Mouse (Mus musculus) hindbrain, embryonic 12.5 days (tissue): ENCODE measurements around the gene Taok3. TPM values are rescaled to one million over a fixed set of nuclear protein-coding genes. Genes with fewer than 3 reads are reported as not detected.

Experiments used
- ATAC-seq: fragments of 200-750 bp; cut with Nextera tagmentation; 2 replicates; pipeline ENCODE4 v1.8.0; 2017; ENCODE audit warnings: moderate TSS enrichment; ENCODE audit not compliant: low FRiP score
- H3K27ac ChIP-seq: fragments of 300-500 bp; sonication (generic); 2 replicates; pipeline ENCODE4 v1.5.1; 2016; ENCODE audit warnings: mild to moderate bottlenecking
- H3K27me3 ChIP-seq: fragments of 300-500 bp; sonication (generic); 2 replicates; pipeline ENCODE4 v1.6.1; 2016; ENCODE audit warnings: mild to moderate bottlenecking
- H3K36me3 ChIP-seq: fragments of 300-500 bp; sonication (generic); 2 replicates; pipeline ENCODE4 v1.6.1; 2016; ENCODE audit warnings: mild to moderate bottlenecking
- H3K4me1 ChIP-seq: fragments of 300-500 bp; sonication (generic); 2 replicates; pipeline ENCODE4 v1.6.1; 2016
- H3K4me2 ChIP-seq: fragments of 300-500 bp; sonication (generic); replicated peaks from 2 replicates; pipeline ENCODE4 v1.6.1; 2016; ENCODE audit warnings: mild to moderate bottlenecking
- H3K4me3 ChIP-seq: fragments of 300-500 bp; sonication (generic); 2 replicates; pipeline ENCODE4 v1.5.1; 2016; ENCODE audit warnings: mild to moderate bottlenecking
- H3K9ac ChIP-seq: fragments of 300-500 bp; sonication (generic); 2 replicates; pipeline ENCODE4 v1.6.1; 2016; ENCODE audit warnings: mild to moderate bottlenecking, moderate library complexity
- H3K9me3 ChIP-seq: fragments of 300-500 bp; sonication (generic); replicated peaks from 2 replicates; pipeline ENCODE4 v1.6.1; 2016; ENCODE audit warnings: mild to moderate bottlenecking
- WGBS: fragments of 180-500 bp; shearing (Covaris S2); methylation state at CpG from one replicate; pipeline ENCODE4 v1.1.7; 2016; 5-methylcytosine and 5-hydroxymethylcytosine counted together
- polyA plus RNA-seq: library from polyadenylated mRNA; unstranded; fragments of >200 nt; fragmentation: Nextera tagmentation; extraction: Ambion mirVana; gene quantifications from 2 replicates; pipeline ENCODE4 v1.2.1, GENCODE M21; 2016

Gene Taok3
- polyA plus RNA-seq, 1 experiment from 2014 or later: 30.6 TPM

GRCm38 (mm10) chr5:117174057-117174456 lies 54.1 kb downstream of the Taok3 start:
- 95% methylated on average over 7 of the region's 7 CpGs for WGBS
- H3K27ac ChIP-seq: no peak overlapping the region

DNA sequence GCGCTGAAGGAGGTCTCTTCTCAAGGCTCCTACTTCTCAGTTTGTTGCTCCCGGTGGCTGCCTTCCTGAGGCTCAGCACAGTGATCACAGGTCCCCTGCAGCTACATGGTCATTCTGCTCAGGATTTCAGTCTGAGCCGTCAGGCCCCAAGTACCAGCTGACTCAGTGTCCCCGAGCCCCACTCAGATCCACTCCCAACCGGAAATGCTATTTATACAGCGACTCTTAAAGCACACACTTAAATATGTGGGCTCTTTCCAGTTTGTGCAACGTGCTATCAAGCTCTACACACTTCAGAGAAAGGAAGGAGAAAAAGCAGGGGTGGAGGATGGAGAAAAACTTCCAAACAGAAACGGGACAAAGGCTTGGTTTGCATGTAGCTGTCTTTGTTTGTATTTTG lies 56.0 kb downstream of the Taok3 start:
- Histone ChIP-seq H3K9ac (no peak overlapping the region), H3K27me3 (no peaks in the 10 kb centered on the region), H3K9me3 (no peaks in the 10 kb centered on the region), H3K4me3 (no peak overlapping the region), H3K4me1 (peaks cover 8% of the 10 kb centered on the region; the same call in 1 of the 2 replicates), H3K27ac (no peak overlapping the region), H3K4me2 (no peak overlapping the region), H3K36me3 (no peaks in the 10 kb centered on the region)
- 74% methylated on average over 8 of the region's 8 CpGs for WGBS
- ATAC-seq: no peak

More at GRCm38 (mm10) chr5:117174057-117174456, 54.1 kb downstream of the Taok3 start:
- peaks cover 8% of the 10 kb centered on the region; the same call in 1 of the 2 replicates for H3K4me1 ChIP-seq
- H3K9ac ChIP-seq: no peak overlapping the region
- no peak overlapping the region for H3K4me2 ChIP-seq
- no peak for ATAC-seq
- H3K4me3 ChIP-seq: no peak overlapping the region
- H3K27me3 ChIP-seq: no peaks in the 10 kb centered on the region
- H3K36me3 ChIP-seq: no peaks in the 10 kb centered on the region
- no peaks in the 10 kb centered on the region for H3K9me3 ChIP-seq

DNA sequence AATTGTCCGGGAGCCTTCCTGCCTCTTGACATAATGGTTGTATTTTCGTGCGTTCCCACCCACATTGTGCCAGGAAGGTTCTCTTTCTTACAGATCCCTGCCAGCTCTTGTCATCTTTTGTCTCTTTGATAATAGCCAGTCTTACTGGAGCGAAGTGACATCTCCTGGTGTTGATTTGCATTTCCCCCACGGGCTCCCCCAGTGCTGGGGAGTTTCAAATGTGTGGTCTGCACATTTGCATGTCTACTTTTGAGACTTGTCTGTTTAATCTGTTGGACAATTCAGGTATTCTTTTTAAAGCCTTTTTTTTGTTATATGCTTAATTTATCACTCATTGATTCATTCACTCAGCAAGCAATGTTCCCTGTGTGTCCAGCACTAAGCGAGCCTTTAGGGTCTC lies 58.1 kb downstream of the Taok3 start:
- no peak overlapping the region for H3K9ac ChIP-seq
- H3K4me3 ChIP-seq: no peak overlapping the region
- ATAC-seq: no peak
- no peak overlapping the region for H3K4me2 ChIP-seq
- no peaks in the 10 kb centered on the region for H3K27me3 ChIP-seq
- 30% methylated on average over 6 of the region's 6 CpGs for WGBS
- no peak overlapping the region for H3K27ac ChIP-seq
- H3K36me3 ChIP-seq: no peaks in the 10 kb centered on the region
- no peaks in the 10 kb centered on the region for H3K9me3 ChIP-seq
- H3K4me1 ChIP-seq: peaks cover 8% of the 10 kb centered on the region; the same call in 1 of the 2 replicates

- no peak overlapping the region for H3K4me2 ChIP-seq
- no peaks in the 10 kb centered on the region for H3K36me3 ChIP-seq
- 65% methylated on average over 6 of the region's 6 CpGs for WGBS
- H3K4me1 ChIP-seq: peaks cover 8% of the 10 kb centered on the region; the same call in 1 of the 2 replicates
- no peak overlapping the region for H3K27ac ChIP-seq
- no peaks in the 10 kb centered on the region for H3K9me3 ChIP-seq
- no peak for ATAC-seq
- H3K4me3 ChIP-seq: no peak overlapping the region
- H3K27me3 ChIP-seq: no peaks in the 10 kb centered on the region
- no peak overlapping the region for H3K9ac ChIP-seq
Measured at GRCm38 (mm10) chr5:117178486-117178885, 58.6 kb downstream of the Taok3 start.

DNA sequence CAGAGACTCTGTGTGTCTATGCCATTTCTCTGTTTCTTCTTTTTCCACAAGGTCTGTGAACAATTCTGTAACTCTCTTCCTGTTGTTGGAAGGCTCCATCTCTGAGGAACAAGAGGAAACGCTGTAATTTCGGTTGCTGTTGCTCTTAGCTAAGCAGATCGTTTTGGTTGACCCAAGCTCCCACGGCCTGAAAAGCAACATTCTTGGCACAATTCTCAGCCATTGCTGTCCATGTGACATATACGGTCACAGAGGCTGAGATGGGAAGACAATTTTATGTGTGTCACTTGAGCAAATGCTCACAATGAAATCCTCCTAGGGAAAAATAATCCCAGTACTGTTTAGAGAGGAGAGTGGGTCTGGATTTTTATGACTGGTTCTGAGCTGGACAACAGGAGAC lies 62.0 kb downstream of the Taok3 start:
- 84% methylated on average over 5 of the region's 5 CpGs for WGBS
- no peaks in the 10 kb centered on the region for H3K27me3 ChIP-seq
- no peak for ATAC-seq
- no peak overlapping the region for H3K9ac ChIP-seq
- H3K27ac ChIP-seq: no peak overlapping the region
- H3K9me3 ChIP-seq: peaks cover 9% of the 10 kb centered on the region; the same call in 1 of the 2 replicates
- peaks cover 8% of the 10 kb centered on the region; the same call in 1 of the 2 replicates for H3K4me1 ChIP-seq
- 0 out of 2 replicates have a peak, but pooled peaks cover 7% of the 10 kb centered on the region for H3K36me3 ChIP-seq
- H3K4me2 ChIP-seq: no peak overlapping the region
- no peak overlapping the region for H3K4me3 ChIP-seq

DNA sequence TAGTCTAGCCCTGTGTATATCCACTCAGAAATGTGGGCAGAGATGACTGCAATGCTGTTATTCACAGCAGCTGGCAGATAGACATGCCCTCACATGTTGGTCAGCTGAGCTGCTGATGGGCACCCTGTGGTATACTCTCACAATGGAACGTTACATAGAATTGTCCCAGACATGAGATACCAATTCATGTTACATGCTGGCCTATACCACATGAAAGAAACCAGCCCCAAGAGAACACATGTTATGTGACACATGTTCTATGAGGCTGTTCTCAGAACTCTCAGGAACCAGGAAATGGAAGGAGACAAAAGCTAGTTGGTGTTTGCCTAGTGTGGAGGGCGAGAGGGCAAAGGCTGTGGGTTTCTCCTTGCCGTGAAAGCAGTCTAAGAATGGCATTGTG lies 62.5 kb downstream of the Taok3 start:
- H3K4me2 ChIP-seq: no peak overlapping the region
- 76% methylated on average over 3 of the region's 3 CpGs for WGBS
- 0 out of 2 replicates have a peak, but pooled peaks cover 7% of the 10 kb centered on the region for H3K36me3 ChIP-seq
- no peak overlapping the region for H3K9ac ChIP-seq
- ATAC-seq: no peak
- H3K9me3 ChIP-seq: peaks cover 9% of the 10 kb centered on the region; the same call in 1 of the 2 replicates
- H3K4me3 ChIP-seq: no peak overlapping the region
- H3K4me1 ChIP-seq: peaks cover 8% of the 10 kb centered on the region; the same call in 1 of the 2 replicates
- H3K27ac ChIP-seq: no peak overlapping the region
- no peaks in the 10 kb centered on the region for H3K27me3 ChIP-seq

DNA sequence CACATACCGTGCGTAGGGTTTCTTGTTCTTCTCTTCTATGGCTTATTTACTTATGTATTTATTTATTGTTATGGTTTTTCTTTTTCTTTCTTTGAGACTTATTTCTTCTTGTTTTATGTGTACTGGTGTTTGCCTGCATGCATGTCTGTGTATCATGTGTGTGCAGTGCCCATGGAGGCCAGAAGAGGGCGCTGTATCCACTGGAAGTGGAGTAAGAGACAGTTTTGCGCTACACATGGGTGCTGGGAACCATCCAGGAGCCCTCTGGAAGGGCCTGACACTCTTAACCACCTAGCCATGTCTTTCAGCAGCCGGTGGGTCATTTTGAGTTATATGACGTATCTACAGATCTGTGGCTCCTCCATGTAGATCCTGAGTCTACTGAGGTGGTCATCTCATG lies 64.9 kb downstream of the Taok3 start:
- Histone ChIP-seq H3K4me2 (no peak overlapping the region), H3K27ac (no peak overlapping the region), H3K9ac (no peak overlapping the region), H3K36me3 (0 out of 2 replicates have a peak, but pooled peaks cover 7% of the 10 kb centered on the region), H3K4me3 (no peak overlapping the region), H3K9me3 (peaks cover 9% of the 10 kb centered on the region; the same call in 1 of the 2 replicates), H3K4me1 (no peaks in the 10 kb centered on the region), H3K27me3 (no peaks in the 10 kb centered on the region)
- no peak for ATAC-seq
- 83% methylated on average over 6 of the region's 6 CpGs for WGBS

DNA sequence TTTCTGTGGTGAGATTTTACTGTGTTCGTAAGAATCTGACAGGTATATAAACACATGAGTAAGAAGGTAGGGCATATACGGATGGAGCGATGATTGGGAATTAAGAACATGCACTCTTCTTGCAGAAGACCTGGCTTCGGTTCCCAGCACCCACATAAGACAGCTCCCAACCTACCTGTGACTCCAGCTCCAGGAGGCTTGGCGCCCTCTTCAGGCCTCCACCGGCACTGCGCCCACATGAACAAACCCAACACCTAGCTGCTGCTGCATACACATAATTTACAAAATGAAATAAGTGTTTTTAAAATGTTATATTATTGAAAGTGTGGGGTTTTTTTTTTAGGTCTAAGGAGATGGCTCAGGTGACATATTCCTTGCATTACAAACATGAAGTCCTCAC lies 65.7 kb downstream of the Taok3 start:
- Histone ChIP-seq H3K36me3 (0 out of 2 replicates have a peak, but pooled peaks cover 7% of the 10 kb centered on the region), H3K4me1 (no peaks in the 10 kb centered on the region), H3K9ac (no peak overlapping the region), H3K27me3 (no peaks in the 10 kb centered on the region), H3K27ac (no peak overlapping the region), H3K9me3 (peaks cover 9% of the 10 kb centered on the region; the same call in 1 of the 2 replicates), H3K4me3 (no peak overlapping the region), H3K4me2 (no peak overlapping the region)
- ATAC-seq: no peak
- 90% methylated on average over 7 of the region's 7 CpGs for WGBS

DNA sequence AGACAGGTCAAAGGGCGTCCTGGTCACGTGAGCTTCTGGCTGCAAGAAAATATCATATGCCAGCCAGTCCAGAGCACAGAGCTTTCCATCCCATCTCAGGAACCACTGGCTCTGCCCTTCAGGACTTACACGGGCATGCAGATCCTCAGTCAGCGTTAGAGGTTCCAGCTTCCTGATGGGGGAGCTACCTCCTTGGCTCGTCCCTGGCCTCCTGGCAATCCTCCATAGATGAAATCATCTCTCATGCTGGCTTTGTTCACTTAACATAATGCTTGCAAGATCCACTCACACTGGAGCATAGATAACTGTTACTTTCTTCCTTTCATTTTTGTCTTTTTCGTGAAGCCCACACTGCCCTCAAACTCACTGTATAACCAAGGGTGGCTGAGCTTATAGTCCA lies 72.1 kb downstream of the Taok3 start:
- H3K27me3 ChIP-seq: no peaks in the 10 kb centered on the region
- H3K9me3 ChIP-seq: no peaks in the 10 kb centered on the region
- no peaks in the 10 kb centered on the region for H3K36me3 ChIP-seq
- H3K27ac ChIP-seq: no peak overlapping the region
- H3K4me1 ChIP-seq: no peaks in the 10 kb centered on the region
- no peak overlapping the region for H3K9ac ChIP-seq
- no peak overlapping the region for H3K4me3 ChIP-seq
- 90% methylated on average over 6 of the region's 6 CpGs for WGBS
- no peak for ATAC-seq
- H3K4me2 ChIP-seq: no peak overlapping the region

- no peaks in the 10 kb centered on the region for H3K4me1 ChIP-seq
- H3K9ac ChIP-seq: no peak overlapping the region
- H3K4me3 ChIP-seq: no peak overlapping the region
- H3K27me3 ChIP-seq: no peaks in the 10 kb centered on the region
- ATAC-seq: no peak
- H3K27ac ChIP-seq: no peak overlapping the region
- peaks cover 5% of the 10 kb centered on the region; the same call in 1 of the 2 replicates for H3K36me3 ChIP-seq
- no peaks in the 10 kb centered on the region for H3K9me3 ChIP-seq
- H3K4me2 ChIP-seq: no peak overlapping the region
- WGBS: 93% methylated on average over 7 of the region's 7 CpGs
Measured at GRCm38 (mm10) chr5:117193748-117194147, 73.8 kb downstream of the Taok3 start.

- Histone ChIP-seq H3K9ac (no peak overlapping the region), H3K27ac (no peak overlapping the region), H3K27me3 (no peaks in the 10 kb centered on the region), H3K4me3 (no peak overlapping the region), H3K4me1 (no peaks in the 10 kb centered on the region), H3K36me3 (peaks cover 8% of the 10 kb centered on the region; the same call in 1 of the 2 replicates), H3K4me2 (no peak overlapping the region), H3K9me3 (no peaks in the 10 kb centered on the region)
- WGBS: 95% methylated on average over 5 of the region's 5 CpGs
- ATAC-seq: no peak
Measured at GRCm38 (mm10) chr5:117194672-117195071, 74.7 kb downstream of the Taok3 start.

- Histone ChIP-seq H3K4me2 (no peak overlapping the region), H3K4me1 (no peaks in the 10 kb centered on the region), H3K36me3 (peaks cover 8% of the 10 kb centered on the region; the same call in 1 of the 2 replicates), H3K27ac (no peak overlapping the region), H3K9me3 (no peaks in the 10 kb centered on the region), H3K9ac (no peak overlapping the region), H3K27me3 (no peaks in the 10 kb centered on the region), H3K4me3 (no peak overlapping the region)
- WGBS: 90% methylated on average over 7 of the region's 7 CpGs
- no peak for ATAC-seq
Measured at GRCm38 (mm10) chr5:117196551-117196950, 76.6 kb downstream of the Taok3 start.

- 73% methylated on average over 3 of the region's 3 CpGs for WGBS
- Histone ChIP-seq H3K4me3 (no peak overlapping the region), H3K36me3 (peaks cover 18% of the 10 kb centered on the region; the same call in 1 of the 2 replicates), H3K4me2 (no peak overlapping the region), H3K27ac (no peak overlapping the region), H3K27me3 (no peaks in the 10 kb centered on the region), H3K9ac (no peak overlapping the region), H3K9me3 (no peaks in the 10 kb centered on the region), H3K4me1 (no peaks in the 10 kb centered on the region)
- no peak for ATAC-seq
Measured at GRCm38 (mm10) chr5:117198390-117198789, 78.5 kb downstream of the Taok3 start.
